Mouse (Mus musculus): ENCODE data around the gene Sf3b5. TPM values are rescaled to one million over a fixed set of nuclear protein-coding genes. Genes with fewer than 3 reads are reported as not detected.
"Not testable (repeated sequence)": the region's sequence is repeated elsewhere in the genome, so short reads cannot be mapped to it uniquely, and the experiment has no call there.

The Sf3b5 gene
- polyA plus RNA-seq, 1 experiment from 2014 or later, result 47.4 TPM

- no peaks in the 10 kb centered on the region for H3K9me3 ChIP-seq (ENCODE audit: control insufficient read depth, low read depth, low read length)
- no peak overlapping the region for H3K4me2 ChIP-seq (replicated peaks; ENCODE audit: low read depth, low read length)
- ATAC-seq (ENCODE audit: insufficient number of reproducible peaks, insufficient read depth, low FRiP score, low read depth), result no peak
- H3K27me3 ChIP-seq (ENCODE audit: control insufficient read depth, insufficient read depth, low read length), result no peaks in the 10 kb centered on the region
- no peak overlapping the region for H3K4me3 ChIP-seq (ENCODE audit: low read depth, low read length)
- no peak overlapping the region for H3K27ac ChIP-seq (ENCODE audit: low read length)
- no peak overlapping the region for H3K9ac ChIP-seq (replicated peaks; ENCODE audit: low read depth, low read length)
- WGBS, result 63% methylated on average over 7 of the region's 7 CpGs
- no peaks in the 10 kb centered on the region for H3K36me3 ChIP-seq (ENCODE audit: control insufficient read depth, insufficient read depth, low read length)
- no peaks in the 10 kb centered on the region for H3K4me1 ChIP-seq (ENCODE audit: control insufficient read depth, insufficient read depth, low read length)
Observed at GRCm38 (mm10) chr10:13018510-13018909, 13.4 kb downstream of the Sf3b5 start.

GRCm38 (mm10) chr10:13019026-13019425, 13.9 kb downstream of the Sf3b5 start:
- Histone ChIP-seq H3K9ac (replicated peaks; ENCODE audit: low read depth, low read length) (no peak overlapping the region), H3K27me3 (ENCODE audit: control insufficient read depth, insufficient read depth, low read length) (no peaks in the 10 kb centered on the region), H3K9me3 (ENCODE audit: control insufficient read depth, low read depth, low read length) (no peaks in the 10 kb centered on the region), H3K36me3 (ENCODE audit: control insufficient read depth, insufficient read depth, low read length) (no peaks in the 10 kb centered on the region), H3K4me2 (replicated peaks; ENCODE audit: low read depth, low read length) (no peak overlapping the region), H3K4me3 (ENCODE audit: low read depth, low read length) (no peak overlapping the region), H3K27ac (ENCODE audit: low read length) (no peak overlapping the region), H3K4me1 (ENCODE audit: control insufficient read depth, insufficient read depth, low read length) (no peaks in the 10 kb centered on the region)
- WGBS, result 86% methylated on average over 5 of the region's 5 CpGs
- ATAC-seq (ENCODE audit: insufficient number of reproducible peaks, insufficient read depth, low FRiP score, low read depth), result no peak

DNA sequence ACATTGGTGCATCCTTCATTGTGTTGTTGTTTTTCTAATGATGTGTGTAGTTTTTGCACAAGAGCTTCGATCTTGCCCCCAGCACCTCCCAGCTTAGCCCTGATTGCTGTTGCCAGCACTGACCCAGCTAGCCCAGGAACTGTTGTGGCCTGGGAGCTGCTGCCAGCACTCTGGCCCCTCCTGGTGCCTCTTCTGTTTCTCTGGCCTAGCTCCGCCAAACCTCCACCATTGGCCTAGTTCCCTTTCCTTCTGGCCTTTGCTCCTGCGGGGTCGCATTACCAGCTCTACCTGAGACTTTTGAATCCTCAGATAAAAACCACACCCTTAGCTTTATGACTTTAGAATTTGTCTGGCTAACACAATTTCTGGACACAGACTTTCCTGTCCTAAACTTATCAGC, 17.0 kb downstream of the Sf3b5 start:
- Histone ChIP-seq H3K36me3 (ENCODE audit: control insufficient read depth, insufficient read depth, low read length) (no peaks in the 10 kb centered on the region), H3K9ac (replicated peaks; ENCODE audit: low read depth, low read length) (no peak overlapping the region), H3K27me3 (ENCODE audit: control insufficient read depth, insufficient read depth, low read length) (no peaks in the 10 kb centered on the region), H3K4me3 (ENCODE audit: low read depth, low read length) (no peak overlapping the region), H3K4me2 (replicated peaks; ENCODE audit: low read depth, low read length) (no peak overlapping the region), H3K27ac (ENCODE audit: low read length) (no peak overlapping the region), H3K4me1 (ENCODE audit: control insufficient read depth, insufficient read depth, low read length) (no peaks in the 10 kb centered on the region), H3K9me3 (ENCODE audit: control insufficient read depth, low read depth, low read length) (no peaks in the 10 kb centered on the region)
- 78% methylated on average over 4 of the region's 4 CpGs for WGBS
- ATAC-seq (ENCODE audit: insufficient number of reproducible peaks, insufficient read depth, low FRiP score, low read depth), result no peak

- not testable (repeated sequence) for ATAC-seq (ENCODE audit: insufficient number of reproducible peaks, insufficient read depth, low FRiP score, low read depth); H3K9ac ChIP-seq (replicated peaks; ENCODE audit: low read depth, low read length); H3K4me2 ChIP-seq (replicated peaks; ENCODE audit: low read depth, low read length); H3K27me3 ChIP-seq (ENCODE audit: control insufficient read depth, insufficient read depth, low read length); H3K27ac ChIP-seq (ENCODE audit: low read length); H3K4me3 ChIP-seq (ENCODE audit: low read depth, low read length); H3K4me1 ChIP-seq (ENCODE audit: control insufficient read depth, insufficient read depth, low read length); H3K36me3 ChIP-seq (ENCODE audit: control insufficient read depth, insufficient read depth, low read length); H3K9me3 ChIP-seq (ENCODE audit: control insufficient read depth, low read depth, low read length)
- WGBS, result 66% methylated on average over 3 of the region's 3 CpGs
Observed at GRCm38 (mm10) chr10:13023985-13024384, 18.8 kb downstream of the Sf3b5 start.

DNA sequence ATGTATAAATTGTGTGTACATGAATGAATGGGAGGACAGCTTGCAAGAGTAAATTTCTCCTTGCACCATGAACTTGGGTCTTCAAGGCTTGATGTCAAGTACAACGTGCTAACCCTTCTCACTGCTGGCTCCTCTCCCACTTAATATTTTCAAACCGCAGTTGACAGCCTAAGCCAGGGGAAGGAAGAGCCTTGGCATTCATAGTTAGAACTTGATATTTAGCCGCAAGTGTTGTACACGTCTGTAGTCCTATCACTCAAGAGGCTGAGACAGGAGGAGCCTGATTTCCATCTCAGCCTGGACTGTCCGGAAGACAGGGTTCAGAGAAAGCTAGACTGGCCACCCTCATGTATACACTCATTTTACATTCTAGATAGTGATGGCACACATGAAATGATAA, 22.6 kb downstream of the Sf3b5 start:
- no peaks in the 10 kb centered on the region for H3K36me3 ChIP-seq (ENCODE audit: control insufficient read depth, insufficient read depth, low read length)
- H3K4me1 ChIP-seq (ENCODE audit: control insufficient read depth, insufficient read depth, low read length), result no peaks in the 10 kb centered on the region
- H3K27ac ChIP-seq (ENCODE audit: low read length), result no peak overlapping the region
- no peaks in the 10 kb centered on the region for H3K9me3 ChIP-seq (ENCODE audit: control insufficient read depth, low read depth, low read length)
- WGBS, result 83% methylated on average over 5 of the region's 5 CpGs
- ATAC-seq (ENCODE audit: insufficient number of reproducible peaks, insufficient read depth, low FRiP score, low read depth), result no peak
- H3K9ac ChIP-seq (replicated peaks; ENCODE audit: low read depth, low read length), result no peak overlapping the region
- no peaks in the 10 kb centered on the region for H3K27me3 ChIP-seq (ENCODE audit: control insufficient read depth, insufficient read depth, low read length)
- no peak overlapping the region for H3K4me3 ChIP-seq (ENCODE audit: low read depth, low read length)
- H3K4me2 ChIP-seq (replicated peaks; ENCODE audit: low read depth, low read length), result no peak overlapping the region

- H3K9ac ChIP-seq (replicated peaks; ENCODE audit: low read depth, low read length), result no peak overlapping the region
- no peaks in the 10 kb centered on the region for H3K27me3 ChIP-seq (ENCODE audit: control insufficient read depth, insufficient read depth, low read length)
- 90% methylated on average over 1 of the region's 1 CpGs for WGBS
- no peaks in the 10 kb centered on the region for H3K9me3 ChIP-seq (ENCODE audit: control insufficient read depth, low read depth, low read length)
- no peaks in the 10 kb centered on the region for H3K4me1 ChIP-seq (ENCODE audit: control insufficient read depth, insufficient read depth, low read length)
- no peak overlapping the region for H3K4me3 ChIP-seq (ENCODE audit: low read depth, low read length)
- H3K27ac ChIP-seq (ENCODE audit: low read length), result no peak overlapping the region
- no peak for ATAC-seq (ENCODE audit: insufficient number of reproducible peaks, insufficient read depth, low FRiP score, low read depth)
- H3K4me2 ChIP-seq (replicated peaks; ENCODE audit: low read depth, low read length), result no peak overlapping the region
- H3K36me3 ChIP-seq (ENCODE audit: control insufficient read depth, insufficient read depth, low read length), result no peaks in the 10 kb centered on the region
Observed at GRCm38 (mm10) chr10:13028215-13028614, 23.1 kb downstream of the Sf3b5 start.

GRCm38 (mm10) chr10:13029416-13029815, 24.3 kb downstream of the Sf3b5 start:
- Histone ChIP-seq H3K27me3 (ENCODE audit: control insufficient read depth, insufficient read depth, low read length) (no peaks in the 10 kb centered on the region), H3K36me3 (ENCODE audit: control insufficient read depth, insufficient read depth, low read length) (no peaks in the 10 kb centered on the region), H3K4me1 (ENCODE audit: control insufficient read depth, insufficient read depth, low read length) (no peaks in the 10 kb centered on the region), H3K9me3 (ENCODE audit: control insufficient read depth, low read depth, low read length) (no peaks in the 10 kb centered on the region), H3K4me3 (ENCODE audit: low read depth, low read length) (no peak overlapping the region), H3K4me2 (replicated peaks; ENCODE audit: low read depth, low read length) (no peak overlapping the region), H3K9ac (replicated peaks; ENCODE audit: low read depth, low read length) (no peak overlapping the region), H3K27ac (ENCODE audit: low read length) (no peak overlapping the region)
- no peak for ATAC-seq (ENCODE audit: insufficient number of reproducible peaks, insufficient read depth, low FRiP score, low read depth)
- WGBS, result 91% methylated on average over 5 of the region's 5 CpGs

DNA sequence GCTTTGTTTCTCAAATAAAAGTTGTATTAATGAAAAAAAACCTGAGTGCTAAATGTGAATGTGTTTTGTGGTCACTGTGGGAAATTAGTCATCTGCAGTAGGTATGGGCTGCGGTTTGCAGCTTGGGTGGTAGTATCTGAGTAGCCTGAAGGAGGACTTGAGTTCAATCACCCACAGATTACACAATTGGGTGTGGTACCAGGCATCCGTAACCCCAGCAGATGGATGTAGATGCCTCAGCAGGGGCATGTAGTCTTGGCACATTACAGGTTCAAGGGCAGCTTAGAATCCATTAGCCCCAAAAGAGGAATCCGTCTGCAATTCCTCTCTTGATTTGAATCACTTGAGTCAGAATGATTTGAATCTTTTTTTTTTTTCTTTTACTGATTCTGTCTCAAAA, 30.1 kb downstream of the Sf3b5 start:
- no peak for ATAC-seq (ENCODE audit: insufficient number of reproducible peaks, insufficient read depth, low FRiP score, low read depth)
- 84% methylated on average over 3 of the region's 3 CpGs for WGBS
- H3K9ac ChIP-seq (replicated peaks; ENCODE audit: low read depth, low read length), result no peak overlapping the region

DNA sequence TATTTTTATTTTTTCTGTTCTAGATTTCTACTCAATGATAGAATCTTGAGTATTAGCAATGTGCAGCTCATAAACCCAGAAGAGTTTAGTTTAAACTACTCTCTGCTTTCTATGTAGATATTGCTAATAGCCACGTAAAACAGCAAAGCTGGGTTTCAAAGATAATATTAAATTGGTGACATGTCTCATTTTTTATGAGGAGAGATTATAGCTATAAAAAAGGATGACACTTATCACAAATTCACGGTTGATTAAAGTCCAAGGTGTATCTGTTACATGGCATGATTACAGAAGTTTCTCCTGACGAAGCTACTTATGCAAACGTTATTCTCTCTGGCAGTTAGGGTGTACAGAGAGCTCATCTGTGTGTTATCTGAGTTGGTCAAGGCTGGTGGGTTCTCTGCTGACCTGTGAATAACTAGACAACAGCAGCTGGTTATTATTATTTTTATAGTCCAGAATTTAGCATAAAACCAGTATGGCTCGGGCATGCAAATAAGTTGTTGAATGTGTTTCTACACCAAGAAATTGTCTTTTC, 34.6 kb downstream of the Sf3b5 start:
- Histone ChIP-seq H3K4me2 (replicated peaks; ENCODE audit: low read depth, low read length) (no peak overlapping the region), H3K27me3 (ENCODE audit: control insufficient read depth, insufficient read depth, low read length) (no peaks in the 10 kb centered on the region), H3K36me3 (ENCODE audit: control insufficient read depth, insufficient read depth, low read length) (no peaks in the 10 kb centered on the region), H3K4me1 (ENCODE audit: control insufficient read depth, insufficient read depth, low read length) (no peaks in the 10 kb centered on the region), H3K27ac (ENCODE audit: low read length) (no peak overlapping the region), H3K9me3 (ENCODE audit: control insufficient read depth, low read depth, low read length) (no peaks in the 10 kb centered on the region), H3K4me3 (ENCODE audit: low read depth, low read length) (no peak overlapping the region), H3K9ac (replicated peaks; ENCODE audit: low read depth, low read length) (no peak overlapping the region)
- WGBS, result 84% methylated on average over 5 of the region's 5 CpGs
- ATAC-seq (ENCODE audit: insufficient number of reproducible peaks, insufficient read depth, low FRiP score, low read depth), result no peak

More for the DNA sequence above, 30.1 kb downstream of the Sf3b5 start:
- no peak overlapping the region for H3K4me2 ChIP-seq (replicated peaks; ENCODE audit: low read depth, low read length)
- no peaks in the 10 kb centered on the region for H3K4me1 ChIP-seq (ENCODE audit: control insufficient read depth, insufficient read depth, low read length)
- no peaks in the 10 kb centered on the region for H3K27me3 ChIP-seq (ENCODE audit: control insufficient read depth, insufficient read depth, low read length)
- no peak overlapping the region for H3K27ac ChIP-seq (ENCODE audit: low read length)
- no peak overlapping the region for H3K4me3 ChIP-seq (ENCODE audit: low read depth, low read length)
- H3K9me3 ChIP-seq (ENCODE audit: control insufficient read depth, low read depth, low read length), result no peaks in the 10 kb centered on the region
- no peaks in the 10 kb centered on the region for H3K36me3 ChIP-seq (ENCODE audit: control insufficient read depth, insufficient read depth, low read length)

Data from stomach, embryonic 14.5 days (tissue).